Mouse (Mus musculus): Measurements from ENCODE around the gene Etfrf1.

The Etfrf1 gene

GRCm38 (mm10) chr6:145210816-145211338 lies at the start of gene Etfrf1, which contains the start of gene Casc1:
Etfrf1 (plus strand) TSS chr6:145211134.
Casc1 (minus strand) TSS chr6:145211005.
- DNase-seq (ENCODE audit: low read depth, low spot score) = peak; percentile 96

GRCm38 (mm10) chr6:145171892-145172606 lies 38.9 kb upstream of the Etfrf1 start:
- no peak for DNase-seq (ENCODE audit: low read depth, low spot score)

- no peak for DNase-seq (ENCODE audit: low read depth, low spot score)
Observed at GRCm38 (mm10) chr6:145173781-145174191, 37.1 kb upstream of the Etfrf1 start.

- no peak for DNase-seq (ENCODE audit: low read depth, low spot score)
Observed at GRCm38 (mm10) chr6:145175571-145175981, 35.4 kb upstream of the Etfrf1 start.

- DNase-seq (ENCODE audit: low read depth, low spot score) = no peak
Observed at GRCm38 (mm10) chr6:145176474-145176873, 34.5 kb upstream of the Etfrf1 start.

GRCm38 (mm10) chr6:145179665-145180064 lies 31.3 kb upstream of the Etfrf1 start:
- no peak for DNase-seq (ENCODE audit: low read depth, low spot score)

GRCm38 (mm10) chr6:145182044-145182443 lies 28.9 kb upstream of the Etfrf1 start:
- no peak for DNase-seq (ENCODE audit: low read depth, low spot score)

GRCm38 (mm10) chr6:145186096-145186495 lies 24.8 kb upstream of the Etfrf1 start:
- no peak for DNase-seq (ENCODE audit: low read depth, low spot score)

- no peak for DNase-seq (ENCODE audit: low read depth, low spot score)
Observed at GRCm38 (mm10) chr6:145187093-145188088, 23.5 kb upstream of the Etfrf1 start.

- no peak for DNase-seq (ENCODE audit: low read depth, low spot score)
Observed at GRCm38 (mm10) chr6:145193038-145193437, 17.9 kb upstream of the Etfrf1 start.

GRCm38 (mm10) chr6:145193446-145193845 lies 17.5 kb upstream of the Etfrf1 start:
- DNase-seq (ENCODE audit: low read depth, low spot score) = no peak

- no peak for DNase-seq (ENCODE audit: low read depth, low spot score)
Observed at GRCm38 (mm10) chr6:145197949-145198686, 12.8 kb upstream of the Etfrf1 start.

GRCm38 (mm10) chr6:145202432-145203125 lies 8.4 kb upstream of the Etfrf1 start:
- no peak for DNase-seq (ENCODE audit: low read depth, low spot score)

- no peak for DNase-seq (ENCODE audit: low read depth, low spot score)
Observed at GRCm38 (mm10) chr6:145204440-145204839, 6.5 kb upstream of the Etfrf1 start.

GRCm38 (mm10) chr6:145205142-145205541 lies 5.8 kb upstream of the Etfrf1 start:
- no peak for DNase-seq (ENCODE audit: low read depth, low spot score)

- no peak for DNase-seq (ENCODE audit: low read depth, low spot score)
Observed at GRCm38 (mm10) chr6:145210056-145210680, 766 bp upstream of the Etfrf1 start.

GRCm38 (mm10) chr6:145211376-145212305 lies 707 bp downstream of the Etfrf1 start:
- peak; percentile 45 for DNase-seq (ENCODE audit: low read depth, low spot score)

- no peak for DNase-seq (ENCODE audit: low read depth, low spot score)
Observed at GRCm38 (mm10) chr6:145213916-145214315, 3.0 kb downstream of the Etfrf1 start.

- no peak for DNase-seq (ENCODE audit: low read depth, low spot score)
Observed at GRCm38 (mm10) chr6:145215826-145216225, 4.9 kb downstream of the Etfrf1 start.

Measured in WW6 (cell line).